Mouse (Mus musculus) thymus, postnatal 10 days (tissue): ENCODE data around the gene Dmrtc1a.
"Not testable (repeated sequence)": the region's sequence is repeated elsewhere in the genome, so short reads cannot be mapped to it uniquely, and the experiment has no call there.

Experiments used
- DNase-seq, 2 experiments: peaks; one replicate each; pipeline ENCODE4 v3.0.0; 2021; ENCODE audit warnings: low spot score in 2 of 2

The Dmrtc1a gene

DNA sequence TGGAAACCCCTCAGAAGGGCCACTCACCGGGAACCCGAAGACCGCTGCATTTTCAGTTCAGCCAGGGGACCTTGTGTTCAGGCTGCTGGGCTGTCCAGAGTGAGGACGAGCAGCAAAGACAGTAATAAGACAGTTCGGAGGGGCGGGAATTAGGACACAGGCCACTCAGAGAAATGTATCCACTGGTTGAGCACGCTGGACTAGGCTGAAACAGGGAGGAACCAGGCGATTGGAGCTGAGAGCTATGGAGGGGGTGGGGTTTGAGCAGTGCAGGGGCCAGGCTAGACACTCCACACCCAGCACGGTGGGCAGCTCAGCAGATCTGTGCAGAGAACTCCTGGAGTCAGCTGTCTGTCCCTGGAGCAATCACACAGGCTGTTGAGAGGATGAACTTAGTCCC is at the start of gene Dmrtc1a, which contains the start of gene 1700011M02Rik:
TSS of gene Dmrtc1a (minus strand) at position 101 of the 400 bp plus-strand sequence.
TSS of gene 1700011M02Rik (plus strand) at position 319 of the 400 bp plus-strand sequence.
- not testable (repeated sequence) for DNase-seq

DNA sequence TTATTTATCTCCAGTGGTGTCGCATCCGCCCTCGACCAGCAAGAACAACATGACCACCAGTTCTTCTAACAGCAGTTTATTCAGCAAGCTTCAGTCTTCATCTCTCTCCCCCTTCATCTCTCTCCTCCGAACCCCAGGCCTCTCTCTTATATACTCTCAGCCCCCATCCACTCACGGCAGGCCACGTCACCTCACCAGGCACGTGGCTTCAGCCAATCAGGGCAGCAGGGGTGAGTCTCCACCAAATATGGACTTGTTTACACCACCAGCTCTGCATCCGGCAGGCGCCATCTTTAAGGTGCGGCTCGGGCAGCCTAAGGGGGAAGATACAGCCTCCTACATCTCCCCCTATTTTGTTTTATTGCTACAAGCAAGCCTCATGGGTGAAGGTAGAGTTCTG is 41.6 kb upstream of the Dmrtc1a start:
- not testable (repeated sequence) for DNase-seq

DNA sequence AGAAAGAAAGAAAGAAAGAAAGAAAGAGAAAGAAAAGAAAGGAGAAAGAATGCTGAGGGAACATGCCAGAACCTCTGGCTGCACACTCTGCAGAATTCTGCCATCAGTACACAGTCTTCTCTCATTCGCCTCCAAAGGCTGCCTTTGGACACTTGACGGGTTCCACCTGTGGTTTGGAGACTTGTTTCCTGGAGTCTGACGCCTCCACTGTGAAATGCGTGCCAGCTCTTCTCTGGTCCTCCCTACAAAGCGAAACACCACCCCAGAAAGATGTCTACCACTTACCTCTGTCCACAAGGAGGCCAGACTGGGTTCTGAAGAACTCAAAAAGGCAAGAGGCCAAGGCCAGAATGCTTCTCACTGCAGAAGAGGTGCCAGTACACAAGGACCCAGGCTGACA is 28.3 kb upstream of the Dmrtc1a start:
- DNase-seq: no peak

DNA sequence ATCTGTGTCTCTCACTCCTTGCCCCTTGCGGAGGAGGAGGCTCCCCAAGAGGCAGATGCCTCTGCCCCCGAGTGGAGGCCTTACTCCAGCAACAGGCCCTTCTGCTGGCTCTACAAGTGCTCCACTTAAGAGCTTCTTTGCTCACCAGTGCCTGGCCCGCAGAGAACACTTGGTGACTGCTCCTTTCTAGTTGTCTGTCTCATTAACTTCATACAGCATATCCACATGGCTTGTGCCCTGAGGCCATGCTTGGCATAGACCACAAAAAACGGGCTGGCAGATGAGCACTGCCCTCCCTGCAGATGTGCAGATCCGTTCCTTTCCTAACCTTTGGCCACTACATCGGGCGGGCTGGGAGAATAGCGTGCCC is 25.9 kb upstream of the Dmrtc1a start:
- DNase-seq: no peak

DNA sequence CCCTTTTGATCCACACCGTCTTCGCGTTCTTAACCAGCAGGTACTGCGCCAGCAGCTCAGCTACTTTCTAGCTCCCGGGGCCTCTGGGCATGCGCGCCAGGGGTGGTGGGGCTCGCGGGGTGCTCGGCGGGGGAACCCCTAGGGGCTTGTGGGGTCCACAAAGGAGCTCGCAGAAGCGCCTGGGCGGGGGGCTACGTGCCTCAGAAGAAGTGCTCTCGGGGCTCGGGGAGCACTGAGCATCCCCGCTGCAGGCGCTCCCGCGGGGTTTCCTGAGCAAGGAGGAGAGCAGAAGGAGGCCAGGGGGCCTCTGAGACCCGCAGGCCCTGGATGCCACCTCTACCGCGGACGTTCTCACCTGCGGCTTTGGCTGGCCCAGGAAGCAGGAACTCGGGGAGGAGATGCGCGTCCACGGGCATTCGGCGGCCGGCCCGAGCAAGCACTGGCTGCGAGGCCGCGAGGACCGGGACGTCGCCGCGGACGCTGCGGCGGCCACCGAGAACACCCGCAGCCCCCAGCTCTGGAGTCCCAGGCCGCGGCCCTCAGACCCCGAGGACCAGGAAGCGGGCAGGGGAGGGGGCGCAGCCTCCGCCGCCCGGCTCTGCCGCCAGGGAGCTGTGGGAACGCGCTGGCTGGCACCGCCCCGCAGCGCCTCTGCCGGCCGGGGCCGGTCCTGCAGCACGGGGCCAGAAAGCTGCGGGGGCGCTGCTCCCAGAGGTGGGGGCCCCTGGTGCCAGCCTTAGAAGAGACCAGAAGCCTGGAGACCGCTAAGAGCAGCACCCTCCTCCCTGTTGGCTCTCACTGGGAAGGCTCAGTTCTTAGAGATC is 25.3 kb upstream of the Dmrtc1a start:
- peak in 1 of 2 experiments; percentile 25 for DNase-seq

DNA sequence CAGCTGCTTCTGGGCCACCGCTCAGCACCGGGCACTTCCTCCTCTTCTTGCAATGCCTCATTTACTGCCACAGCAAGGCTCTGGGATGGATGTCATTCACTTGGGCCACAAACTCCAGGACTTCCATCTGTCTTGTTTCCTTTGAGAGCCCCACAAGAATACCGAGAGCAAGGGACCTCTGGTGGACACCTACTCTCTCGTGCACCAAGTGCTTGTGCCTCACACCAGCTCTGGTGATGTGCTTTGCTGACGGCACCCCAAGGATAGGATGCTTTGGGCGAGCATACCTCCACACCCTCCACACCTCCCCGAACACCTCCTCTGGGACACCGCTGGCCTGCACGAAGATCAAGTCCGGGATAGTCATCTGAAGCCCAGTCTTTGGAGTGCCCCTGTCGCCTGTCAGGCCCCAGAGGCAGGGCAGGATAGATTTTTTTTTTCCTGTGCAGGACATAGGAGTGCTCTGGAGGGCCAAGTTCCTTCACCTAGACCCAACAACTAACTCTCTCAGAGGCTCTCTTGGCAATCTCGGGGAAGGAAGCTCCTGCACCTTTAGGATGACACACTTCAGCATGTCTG is 24.6 kb upstream of the Dmrtc1a start:
- no peak for DNase-seq

DNA sequence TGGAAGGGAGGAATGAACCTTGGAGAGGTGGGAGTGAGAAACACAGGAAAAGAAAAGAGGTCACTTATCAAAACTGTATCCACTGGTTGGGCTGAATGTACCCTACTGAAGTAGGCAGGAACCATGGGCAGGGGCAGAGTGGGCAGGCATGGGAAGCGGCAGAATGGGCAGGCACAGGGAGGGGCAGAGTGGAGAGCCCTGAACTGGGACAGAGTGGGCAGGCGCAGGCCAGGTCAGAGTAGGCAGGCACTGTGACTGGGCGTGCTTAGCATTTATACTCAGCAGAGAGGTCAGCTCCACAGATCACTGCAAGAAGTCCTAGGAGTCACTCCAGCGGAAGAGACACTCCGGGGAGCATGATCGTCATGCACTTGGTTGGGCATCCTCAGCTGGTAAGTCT is 19.6 kb upstream of the Dmrtc1a start, which contains the start of gene 1700018G05Rik:
TSS of gene 1700018G05Rik (plus strand) at position 301 of the 400 bp plus-strand sequence.
- DNase-seq: not testable (repeated sequence)

DNA sequence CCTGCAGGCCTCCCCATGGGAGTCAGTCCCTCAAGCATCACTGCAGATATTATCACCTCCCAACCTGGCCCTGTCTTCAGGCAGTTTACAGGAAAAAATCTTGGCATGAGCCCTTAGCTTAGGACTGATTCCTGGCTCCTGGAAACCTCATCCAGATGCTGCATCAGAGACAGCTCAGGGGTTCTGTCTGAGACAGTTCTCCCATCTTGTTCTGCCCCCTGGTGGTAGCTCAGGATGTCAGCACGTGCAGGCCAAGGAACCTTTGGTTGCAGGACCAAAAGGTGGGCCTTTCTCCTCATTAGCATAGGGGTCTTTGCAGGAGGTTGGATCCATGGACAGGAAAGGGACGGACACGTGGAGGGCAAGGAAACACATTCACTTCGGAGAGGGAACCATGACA is 18.2 kb upstream of the Dmrtc1a start:
- DNase-seq: peak in 1 of 2 experiments; percentile 5

DNA sequence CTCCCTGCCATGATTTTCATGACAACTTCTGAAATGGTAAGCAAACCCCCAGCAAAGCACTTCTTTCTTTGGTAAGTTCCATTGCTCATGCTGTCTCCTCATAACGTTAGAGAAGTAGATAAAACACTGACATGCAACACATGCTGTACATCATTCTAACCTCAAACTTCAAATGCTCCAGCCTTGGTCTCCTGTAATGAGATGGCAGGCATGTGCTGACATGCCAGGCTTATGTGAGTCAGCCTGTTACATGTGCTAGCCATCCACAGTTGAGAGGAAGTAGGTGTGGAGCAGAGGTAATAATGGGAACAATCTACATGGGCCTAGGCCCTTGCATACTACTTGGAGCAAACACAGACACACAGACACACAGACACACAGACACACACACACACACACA is 6.3 kb upstream of the Dmrtc1a start:
- not testable (repeated sequence) for DNase-seq

DNA sequence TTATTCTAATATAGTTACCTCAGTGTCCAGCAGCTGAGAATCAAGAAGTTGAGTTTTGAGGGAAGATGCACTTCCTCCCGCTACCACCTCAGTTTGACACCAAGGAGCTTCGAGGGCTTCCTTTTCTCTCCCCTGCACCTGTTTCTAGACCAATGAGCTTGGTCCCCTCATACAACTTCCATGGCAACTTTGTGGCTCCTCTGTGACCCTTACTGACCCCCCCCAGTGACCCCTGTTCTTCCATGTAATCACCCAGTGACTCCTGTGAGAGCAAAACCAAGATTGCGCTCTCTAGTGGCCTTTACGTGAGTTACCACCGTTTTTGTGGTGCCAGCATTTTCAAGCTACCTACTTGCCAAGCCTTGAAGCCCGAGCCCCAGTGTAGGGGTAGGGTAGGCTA is 40.6 kb downstream of the Dmrtc1a start, which contains the start of gene 1700031F05Rik:
TSS of gene 1700031F05Rik (minus strand) at position 101 of the 400 bp plus-strand sequence.
- no peak for DNase-seq

DNA sequence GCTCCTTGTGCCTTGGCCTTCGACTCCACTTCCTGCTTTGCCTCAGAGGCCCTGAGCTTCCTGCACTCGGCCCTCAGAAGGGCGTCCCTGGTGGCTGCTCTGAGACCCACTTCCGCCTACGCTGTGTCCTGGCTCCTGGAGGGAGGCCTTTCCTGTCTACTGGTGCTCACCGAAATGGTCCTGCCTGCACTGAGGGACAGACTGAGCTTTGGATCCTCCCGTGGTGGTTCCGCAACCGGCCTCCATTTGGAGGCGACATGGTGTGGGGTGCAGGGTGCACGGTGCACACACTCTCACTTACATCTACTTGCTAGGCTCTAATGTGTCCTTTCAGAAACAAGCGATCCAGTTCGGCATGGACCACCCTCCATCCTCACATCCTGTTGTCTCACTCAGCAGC is 54.0 kb downstream of the Dmrtc1a start, which contains the start of gene Dmrtc1c2:
TSS of gene Dmrtc1c2 (minus strand) at position 101 of the 400 bp plus-strand sequence.
- not testable (repeated sequence) for DNase-seq
